Mouse (Mus musculus) bone marrow, adult 2 months (tissue): ENCODE measurements around the gene Selenoi.

Experiments
- CTCF ChIP-seq: fragments of 200-500 bp; IDR thresholded peaks from 2 replicates; pipeline ENCODE4 v1.5.1; 2011; ENCODE audit warnings: low read length, control low read depth; ENCODE audit not compliant: control insufficient read depth, insufficient read depth
- POLR2A ChIP-seq: fragments of 200-500 bp; IDR thresholded peaks from 2 replicates; pipeline ENCODE4 v1.6.1; 2011; ENCODE audit warnings: low read depth, mild to moderate bottlenecking, control low read depth, low read length, borderline replicate concordance; ENCODE audit not compliant: control insufficient read depth

DNA sequence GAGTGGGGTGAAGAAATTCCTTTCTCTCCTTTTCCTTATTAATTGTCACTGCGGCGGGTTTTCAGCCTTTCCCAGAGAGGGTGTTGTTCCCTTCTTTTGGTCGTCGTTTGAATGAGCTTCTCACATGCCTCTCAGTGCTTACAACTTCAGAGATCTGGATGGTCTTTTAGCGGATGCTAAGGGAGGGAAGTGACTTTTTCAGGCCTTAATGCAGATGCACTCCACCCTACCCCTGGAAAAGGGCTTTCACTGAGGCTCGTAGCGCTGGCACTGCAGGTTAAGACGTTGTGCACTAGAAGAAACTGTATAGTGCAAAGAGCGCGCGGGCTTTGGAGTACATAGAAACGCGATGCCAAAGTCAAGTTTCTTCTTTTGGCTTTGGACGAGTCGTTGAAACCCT lies 661 bp downstream of the Selenoi start:
- no peak for TF ChIP-seq CTCF
- TF ChIP-seq POLR2A: no peak
